Mouse (Mus musculus): ENCODE measurements around the gene Zic3.

- no peak for TF ChIP-seq CTCF (IDR thresholded peaks at IDR 0.05; ENCODE audit: low read depth, low read length)
- no peak for TF ChIP-seq POLR2A (IDR thresholded peaks at IDR 0.05; ENCODE audit: extremely low read depth, insufficient read depth, low read length)
These were observed 15.8 kb downstream of the Zic3 start for GRCm38 (mm10) chrX:58038061-58039007.

All from liver, adult 2 months (tissue).